Mouse (Mus musculus) gastrocnemius, postnatal 4 days (tissue): ENCODE data around the gene Cnnm2. TPM values are rescaled to one million over a fixed set of nuclear protein-coding genes. Genes with fewer than 3 reads are reported as not detected.
"Not testable (repeated sequence)": the region's sequence is repeated elsewhere in the genome, so short reads cannot be mapped to it uniquely, and the experiment has no call there.

ENCODE experiments used
- DNase-seq, 2 experiments: peaks; one replicate each; pipeline ENCODE4 v3.0.0; 2021 to 2022; ENCODE audit warnings: low spot score in 2 of 2, mixed read lengths in 2 of 2
- long read RNA-seq, 2 experiments: library from polyadenylated mRNA; stranded (forward); transcript quantifications; one replicate each; pipeline ENCODE4 v2.0.0; 2021
- total RNA-seq, 2 experiments: library from RNA; stranded (reverse); gene quantifications; 2 replicates each; pipeline ENCODE4 v1.2.3; 2021

Gene Cnnm2
- total RNA-seq, result 1 to 10 TPM; 5.9 to 6.5 TPM
- long read RNA-seq, experiment 1, full-length matches to known transcripts, result 4 of 6 reads
- long read RNA-seq, experiment 1, partial matches to known transcripts, result 2 of 6 reads
- long read RNA-seq, experiment 1, other reads (novel, unspliced or antisense), result 0 of 6 reads
- long read RNA-seq, experiment 2, full-length matches to known transcripts, result 6 of 8 reads
- long read RNA-seq, experiment 2, partial matches to known transcripts, result 1 of 8 reads
- long read RNA-seq, experiment 2, other reads (novel, unspliced or antisense), result 1 of 8 reads

GRCm38 (mm10) chr19:46761247-46761946, at the start of gene Cnnm2:
TSS of gene Cnnm2 (plus strand) at chr19:46761596.
- DNase-seq, result peak; percentile 99 to 100

GRCm38 (mm10) chr19:46714234-46714633, 47.2 kb upstream of the Cnnm2 start:
- DNase-seq, result no peak

- DNase-seq, result no peak
These were observed 46.4 kb upstream of the Cnnm2 start for GRCm38 (mm10) chr19:46715016-46715415.

- no peak for DNase-seq
These were observed 43.2 kb upstream of the Cnnm2 start for GRCm38 (mm10) chr19:46718150-46718549.

- no peak for DNase-seq
These were observed 37.0 kb upstream of the Cnnm2 start for GRCm38 (mm10) chr19:46724411-46724810.

- DNase-seq, result no peak
These were observed 35.3 kb upstream of the Cnnm2 start for GRCm38 (mm10) chr19:46726142-46726541.

- no peak for DNase-seq
These were observed 34.2 kb upstream of the Cnnm2 start for GRCm38 (mm10) chr19:46727140-46727736.

- no peak for DNase-seq
These were observed 33.4 kb upstream of the Cnnm2 start for GRCm38 (mm10) chr19:46727945-46728540.

- DNase-seq, result no peak
These were observed 32.5 kb upstream of the Cnnm2 start for GRCm38 (mm10) chr19:46728909-46729308.

GRCm38 (mm10) chr19:46731351-46731750, 30.0 kb upstream of the Cnnm2 start:
- DNase-seq, result no peak

- not testable (repeated sequence) for DNase-seq
These were observed 28.7 kb upstream of the Cnnm2 start for GRCm38 (mm10) chr19:46732673-46733072.

- no peak for DNase-seq
These were observed 27.8 kb upstream of the Cnnm2 start for GRCm38 (mm10) chr19:46733626-46734025.

- DNase-seq, result no peak
These were observed 26.2 kb upstream of the Cnnm2 start for GRCm38 (mm10) chr19:46735241-46735640.

- no peak for DNase-seq
These were observed 24.3 kb upstream of the Cnnm2 start for GRCm38 (mm10) chr19:46737106-46737505.

GRCm38 (mm10) chr19:46740341-46741008, 20.9 kb upstream of the Cnnm2 start:
- DNase-seq, result peak in 1 of 2 experiments; percentile 63

GRCm38 (mm10) chr19:46741574-46741973, 19.8 kb upstream of the Cnnm2 start:
- no peak for DNase-seq

- DNase-seq, result no peak
These were observed 16.7 kb upstream of the Cnnm2 start for GRCm38 (mm10) chr19:46744681-46745080.

GRCm38 (mm10) chr19:46747799-46748198, 13.6 kb upstream of the Cnnm2 start:
- DNase-seq, result no peak

- no peak for DNase-seq
These were observed 9.2 kb upstream of the Cnnm2 start for GRCm38 (mm10) chr19:46752235-46752634.

- DNase-seq, result no peak
These were observed 6.3 kb upstream of the Cnnm2 start for GRCm38 (mm10) chr19:46755066-46755465.

GRCm38 (mm10) chr19:46756221-46756620, 5.2 kb upstream of the Cnnm2 start:
- no peak for DNase-seq
